Mouse (Mus musculus) kidney, embryonic 14.5 days (tissue): ENCODE measurements at regions not wholly inside any gene's neighbourhood (a gene's known extent, or its start where the extent isn't known, plus 50 kb on each side); places are given as distances from the start of the nearest gene placed in this dataset.

Experiments used
- ATAC-seq: fragments of 200-750 bp; cut with Nextera tagmentation; 2 replicates; pipeline ENCODE4 v1.8.0; 2017; ENCODE audit warnings: moderate number of reproducible peaks, mild to moderate bottlenecking, moderate TSS enrichment, moderate library complexity; ENCODE audit not compliant: low FRiP score, low TSS enrichment
- H3K27ac ChIP-seq: fragments of 300-500 bp; sonication (generic); 2 replicates; pipeline ENCODE4 v1.5.1; 2014; ENCODE audit warnings: low read depth, mild to moderate bottlenecking, low read length, moderate library complexity, mixed read lengths
- H3K27me3 ChIP-seq: fragments of 300-500 bp; sonication (generic); 2 replicates; pipeline ENCODE4 v1.6.1; 2014; ENCODE audit warnings: mild to moderate bottlenecking, low read length; ENCODE audit not compliant: control insufficient read depth, insufficient read depth
- H3K36me3 ChIP-seq: fragments of 300-500 bp; sonication (generic); 2 replicates; pipeline ENCODE4 v1.6.1; 2014; ENCODE audit warnings: low read length, mixed read lengths; ENCODE audit not compliant: control insufficient read depth, insufficient read depth
- H3K4me1 ChIP-seq: fragments of 300-500 bp; sonication (generic); 2 replicates; pipeline ENCODE4 v1.6.1; 2014; ENCODE audit warnings: low read length, mixed read lengths; ENCODE audit not compliant: control insufficient read depth, insufficient read depth
- H3K4me2 ChIP-seq: fragments of 300-500 bp; sonication (generic); replicated peaks from 2 replicates; pipeline ENCODE4 v1.6.1; 2014; ENCODE audit warnings: low read depth, mild to moderate bottlenecking, low read length
- H3K4me3 ChIP-seq: fragments of 300-500 bp; sonication (generic); 2 replicates; pipeline ENCODE4 v1.5.1; 2014; ENCODE audit warnings: mild to moderate bottlenecking, low read length
- H3K9ac ChIP-seq: fragments of 300-500 bp; sonication (generic); 2 replicates; pipeline ENCODE4 v1.6.1; 2014; ENCODE audit warnings: low read depth, mild to moderate bottlenecking, low read length, moderate library complexity
- H3K9me3 ChIP-seq: fragments of 300-500 bp; sonication (generic); 2 replicates; pipeline ENCODE4 v1.6.1; 2016; ENCODE audit warnings: low read length; ENCODE audit not compliant: control insufficient read depth
- WGBS: fragments of 180-500 bp; shearing (Covaris S2); extraction: QIAGEN DNeasy Blood & Tissue Kit; methylation state at CpG from one replicate; pipeline ENCODE4 v1.1.7; 2014; 5-methylcytosine and 5-hydroxymethylcytosine counted together

GRCm38 (mm10) chr19:21946262-21946922 is 168.2 kb downstream of the Cemip2 start:
- WGBS, result 81% methylated on average over 5 of the region's 5 CpGs
- H3K36me3 ChIP-seq, result no peaks in the 10 kb centered on the region
- H3K4me3 ChIP-seq, result no peak overlapping the region
- no peak overlapping the region for H3K9ac ChIP-seq
- H3K4me1 ChIP-seq, result no peaks in the 10 kb centered on the region
- no peaks in the 10 kb centered on the region for H3K9me3 ChIP-seq
- H3K27me3 ChIP-seq, result no peaks in the 10 kb centered on the region
- no peak overlapping the region for H3K4me2 ChIP-seq
- no peak for ATAC-seq
- H3K27ac ChIP-seq, result no peak overlapping the region

DNA sequence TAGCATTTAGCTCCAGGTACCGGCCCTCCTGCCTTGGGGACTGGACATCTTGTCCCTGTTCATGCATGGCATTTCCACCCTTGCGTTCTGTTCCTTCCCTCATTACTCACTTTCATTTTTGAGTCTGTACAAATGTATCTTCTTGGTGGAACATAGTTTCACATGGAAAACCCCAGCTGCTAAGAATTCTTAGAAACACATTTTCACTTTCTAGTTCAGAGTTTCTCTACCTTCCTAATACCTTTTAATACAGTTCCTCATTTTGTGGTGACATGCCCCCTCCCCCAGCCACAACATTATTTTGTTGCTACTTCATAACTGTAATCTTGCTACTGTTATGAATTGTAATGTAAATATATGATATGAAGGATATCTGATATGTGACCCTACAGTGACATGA is 169.9 kb downstream of the Cemip2 start:
- H3K9me3 ChIP-seq, result no peaks in the 10 kb centered on the region
- 87% methylated on average over 2 of the region's 2 CpGs for WGBS

DNA sequence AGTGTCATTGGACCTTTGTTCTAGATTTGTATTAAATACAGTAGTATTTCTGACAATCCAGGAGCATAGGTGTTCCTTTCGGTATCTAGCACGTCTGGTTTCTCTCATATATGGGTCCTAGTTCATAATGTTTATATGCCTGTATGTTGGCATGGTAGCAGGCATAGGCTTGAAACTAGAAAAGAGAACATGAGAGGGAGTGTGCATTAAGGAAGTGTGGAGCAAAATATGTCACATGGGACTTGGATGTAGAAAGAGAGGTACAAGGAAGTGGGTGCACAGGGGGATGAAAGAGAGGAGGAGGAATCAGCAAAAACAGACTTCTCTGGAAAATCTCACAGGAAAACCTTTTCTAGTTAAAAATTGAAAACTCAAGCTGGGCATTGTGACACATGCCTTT is 176.2 kb upstream of the Trpm3 start:
- 87% methylated on average over 2 of the region's 2 CpGs for WGBS
- Histone ChIP-seq H3K9me3 (no peaks in the 10 kb centered on the region), H3K36me3 (no peaks in the 10 kb centered on the region), H3K4me2 (no peak overlapping the region), H3K27me3 (no peaks in the 10 kb centered on the region), H3K27ac (no peak overlapping the region), H3K4me3 (no peak overlapping the region), H3K9ac (no peak overlapping the region), H3K4me1 (no peaks in the 10 kb centered on the region)
- no peak for ATAC-seq

More for the DNA sequence above, 169.9 kb downstream of the Cemip2 start:
- no peak for ATAC-seq
- Histone ChIP-seq H3K36me3 (no peaks in the 10 kb centered on the region), H3K27ac (no peak overlapping the region), H3K4me2 (no peak overlapping the region), H3K9ac (no peak overlapping the region), H3K27me3 (no peaks in the 10 kb centered on the region), H3K4me1 (no peaks in the 10 kb centered on the region), H3K4me3 (no peak overlapping the region)

GRCm38 (mm10) chr19:21989857-21990256 is 149.0 kb upstream of the Trpm3 start:
- no peak overlapping the region for H3K4me2 ChIP-seq
- no peaks in the 10 kb centered on the region for H3K4me1 ChIP-seq
- 0 out of 2 replicates have a peak, but pooled peaks cover 2% of the 10 kb centered on the region for H3K9me3 ChIP-seq
- ATAC-seq, result no peak
- H3K27ac ChIP-seq, result no peak overlapping the region
- no peaks in the 10 kb centered on the region for H3K36me3 ChIP-seq
- no peaks in the 10 kb centered on the region for H3K27me3 ChIP-seq
- no peak overlapping the region for H3K9ac ChIP-seq
- 87% methylated on average over 4 of the region's 4 CpGs for WGBS
- no peak overlapping the region for H3K4me3 ChIP-seq

DNA sequence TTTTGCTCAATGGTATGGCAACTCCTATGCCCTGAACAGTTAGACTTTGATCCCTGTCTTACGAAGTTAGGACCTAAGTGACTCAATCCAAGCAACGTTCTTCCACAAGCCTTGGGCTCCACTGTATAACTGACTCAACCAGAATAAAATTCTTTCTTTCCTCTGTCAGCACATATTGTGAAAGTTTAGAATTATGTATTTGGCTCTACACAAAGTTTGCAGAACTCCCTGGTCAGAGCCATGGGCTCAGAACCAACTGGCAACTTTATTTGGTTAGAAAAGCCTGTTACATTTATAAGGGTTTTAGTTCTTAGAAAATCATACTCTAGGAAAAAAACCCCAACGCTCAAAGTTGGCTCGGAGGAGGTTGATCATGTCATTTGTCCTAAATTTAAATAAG is 147.9 kb upstream of the Trpm3 start:
- Histone ChIP-seq H3K36me3 (no peaks in the 10 kb centered on the region), H3K27me3 (no peaks in the 10 kb centered on the region), H3K27ac (no peak overlapping the region), H3K4me1 (no peaks in the 10 kb centered on the region), H3K9ac (no peak overlapping the region), H3K9me3 (0 out of 2 replicates have a peak, but pooled peaks cover 2% of the 10 kb centered on the region), H3K4me2 (no peak overlapping the region), H3K4me3 (no peak overlapping the region)
- ATAC-seq, result no peak
- 78% methylated on average over 4 of the region's 4 CpGs for WGBS

GRCm38 (mm10) chr19:21991413-21991812 is 147.4 kb upstream of the Trpm3 start:
- no peak overlapping the region for H3K9ac ChIP-seq
- no peaks in the 10 kb centered on the region for H3K4me1 ChIP-seq
- H3K4me3 ChIP-seq, result no peak overlapping the region
- H3K27ac ChIP-seq, result no peak overlapping the region
- no peaks in the 10 kb centered on the region for H3K27me3 ChIP-seq
- ATAC-seq, result no peak
- no peaks in the 10 kb centered on the region for H3K36me3 ChIP-seq
- 0 out of 2 replicates have a peak, but pooled peaks cover 2% of the 10 kb centered on the region for H3K9me3 ChIP-seq
- H3K4me2 ChIP-seq, result no peak overlapping the region

DNA sequence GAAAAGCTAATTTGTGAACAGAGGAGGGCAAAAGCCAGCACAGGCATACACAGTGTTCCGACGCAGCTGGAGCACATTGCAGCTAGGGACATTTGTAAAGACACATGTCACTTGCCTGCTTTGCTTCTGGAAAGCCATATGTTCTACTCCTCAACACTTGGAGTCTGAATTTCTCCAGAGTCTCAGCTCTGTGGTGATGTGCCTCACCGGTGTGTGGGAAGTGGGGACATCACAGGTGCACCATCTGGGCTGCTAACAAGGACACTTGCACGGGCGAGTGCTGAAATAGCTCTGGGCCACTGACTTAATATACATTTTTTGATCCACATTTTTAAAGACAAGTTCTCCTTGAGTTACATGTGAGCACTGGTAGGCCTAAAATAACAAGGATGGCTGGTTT is 139.2 kb upstream of the Trpm3 start:
- Histone ChIP-seq H3K27me3 (no peaks in the 10 kb centered on the region), H3K4me1 (no peaks in the 10 kb centered on the region), H3K27ac (no peak overlapping the region), H3K9ac (no peak overlapping the region), H3K4me2 (no peak overlapping the region), H3K4me3 (no peak overlapping the region), H3K36me3 (no peaks in the 10 kb centered on the region), H3K9me3 (no peaks in the 10 kb centered on the region)
- ATAC-seq, result no peak
- WGBS, result 85% methylated on average over 5 of the region's 5 CpGs

DNA sequence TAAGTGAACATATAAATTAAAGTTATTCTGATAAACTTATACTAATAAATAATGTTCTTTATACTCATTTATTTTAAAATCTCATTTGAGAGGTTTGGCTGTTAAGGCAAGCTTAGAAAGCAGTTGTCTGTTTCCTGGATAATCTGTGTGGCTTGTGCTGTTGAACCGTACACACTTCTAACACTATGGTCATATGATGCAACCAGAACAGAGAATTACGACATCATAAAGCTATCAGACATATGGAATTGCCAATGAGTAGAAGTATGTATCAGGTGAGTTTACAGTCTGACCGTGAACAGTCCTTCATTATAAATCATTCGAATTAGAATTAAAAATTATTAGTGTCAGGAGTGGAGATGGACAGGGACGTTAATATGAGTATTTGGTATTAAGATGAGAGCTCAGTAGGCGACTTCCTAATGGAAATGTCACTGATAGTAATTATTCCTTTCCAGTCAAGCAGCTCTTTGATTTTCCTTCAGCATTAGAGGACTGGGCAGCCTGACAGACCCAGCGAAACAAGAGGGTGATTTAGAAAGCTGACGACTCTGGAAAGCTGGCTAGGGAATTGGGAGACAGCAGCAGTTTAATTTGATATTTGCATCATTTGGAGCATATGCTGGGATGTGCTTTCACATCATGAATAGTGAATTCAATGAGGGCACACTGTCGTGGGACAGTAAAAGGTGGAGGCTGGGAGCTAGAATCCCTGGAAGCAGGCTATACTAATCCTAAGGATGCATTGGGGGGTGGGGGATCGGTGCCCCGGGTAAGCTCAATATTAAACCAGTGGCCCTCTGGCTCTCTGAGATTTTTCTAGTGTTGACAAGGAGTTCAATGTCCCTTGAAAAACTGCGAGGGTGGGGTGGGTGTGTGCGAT is 130.6 kb upstream of the Trpm3 start:
- no peaks in the 10 kb centered on the region for H3K9me3 ChIP-seq
- no peaks in the 10 kb centered on the region for H3K4me1 ChIP-seq
- no peak overlapping the region for H3K4me2 ChIP-seq
- no peak for ATAC-seq
- H3K36me3 ChIP-seq, result no peaks in the 10 kb centered on the region
- H3K9ac ChIP-seq, result no peak overlapping the region
- WGBS, result 89% methylated on average over 13 of the region's 13 CpGs
- no peaks in the 10 kb centered on the region for H3K27me3 ChIP-seq
- no peak overlapping the region for H3K27ac ChIP-seq
- H3K4me3 ChIP-seq, result no peak overlapping the region

GRCm38 (mm10) chr19:22010239-22010638 is 128.6 kb upstream of the Trpm3 start:
- no peaks in the 10 kb centered on the region for H3K27me3 ChIP-seq
- H3K36me3 ChIP-seq, result no peaks in the 10 kb centered on the region
- 79% methylated on average over 5 of the region's 5 CpGs for WGBS
- H3K9ac ChIP-seq, result no peak overlapping the region
- H3K4me3 ChIP-seq, result no peak overlapping the region
- H3K4me1 ChIP-seq, result no peaks in the 10 kb centered on the region
- no peak for ATAC-seq
- no peaks in the 10 kb centered on the region for H3K9me3 ChIP-seq
- no peak overlapping the region for H3K27ac ChIP-seq
- no peak overlapping the region for H3K4me2 ChIP-seq
